Mouse (Mus musculus) ES-Bruce4 (cell line): ENCODE results near the gene Adpgk.

ENCODE experiments used
- CTCF ChIP-seq: IDR thresholded peaks from one replicate; pipeline ENCODE4 v1.8.1; 2011; ENCODE audit warnings: low read depth, low read length
- EP300 ChIP-seq: IDR thresholded peaks from 2 replicates; pipeline ENCODE4 v1.6.1; 2011; ENCODE audit warnings: low read depth, low read length; ENCODE audit not compliant: insufficient read depth
- POLR2A ChIP-seq: IDR thresholded peaks from one replicate; pipeline ENCODE4 v1.8.1; 2011; ENCODE audit warnings: low read length; ENCODE audit not compliant: insufficient read depth

- TF ChIP-seq POLR2A = no peak
- TF ChIP-seq CTCF = no peak
- TF ChIP-seq EP300 = no peak
Measured at GRCm38 (mm10) chr9:59324351-59324750, 33.0 kb downstream of the Adpgk start.
